Mouse (Mus musculus) cerebellum, postnatal 25 days (tissue): ENCODE measurements around the gene Atpaf2.
"Not testable (repeated sequence)": the region's sequence is repeated elsewhere in the genome, so short reads cannot be mapped to it uniquely, and the experiment has no call there.

Experiments used
- DNase-seq, 2 experiments: peaks; one replicate each; pipeline ENCODE4 v3.0.0; 2021; ENCODE audit warnings: mixed read lengths in 2 of 2

Atpaf2 gene

GRCm38 (mm10) chr11:60417717-60418472 is at the start of gene Atpaf2:
Atpaf2 (minus strand) TSS chr11:60418457.
- DNase-seq: no peak

- peak; percentile 63 to 74 for DNase-seq
These were observed 47.7 kb upstream of the Atpaf2 start for GRCm38 (mm10) chr11:60465943-60466380.

- DNase-seq: no peak
These were observed 39.7 kb upstream of the Atpaf2 start for GRCm38 (mm10) chr11:60457973-60458372.

- no peak for DNase-seq
These were observed 36.5 kb upstream of the Atpaf2 start for GRCm38 (mm10) chr11:60454745-60455087.

- DNase-seq: peak; percentile 91 to 92
These were observed 36.0 kb upstream of the Atpaf2 start, which contains the start of gene Drg2 for GRCm38 (mm10) chr11:60454080-60454744. Drg2 (plus strand) TSS chr11:60454591.

GRCm38 (mm10) chr11:60444007-60444406 is 25.8 kb upstream of the Atpaf2 start:
- DNase-seq: no peak

- no peak for DNase-seq
These were observed 24.6 kb upstream of the Atpaf2 start for GRCm38 (mm10) chr11:60442896-60443295.

GRCm38 (mm10) chr11:60440176-60440575 is 21.9 kb upstream of the Atpaf2 start:
- DNase-seq: no peak

- not testable (repeated sequence) for DNase-seq
These were observed 21.4 kb upstream of the Atpaf2 start for GRCm38 (mm10) chr11:60439621-60440020.

- no peak for DNase-seq
These were observed 18.4 kb upstream of the Atpaf2 start for GRCm38 (mm10) chr11:60436618-60437017.

- no peak for DNase-seq
These were observed 16.9 kb upstream of the Atpaf2 start for GRCm38 (mm10) chr11:60435133-60435532.

GRCm38 (mm10) chr11:60433501-60433900 is 15.2 kb upstream of the Atpaf2 start:
- no peak for DNase-seq

- DNase-seq: no peak
These were observed 9.4 kb upstream of the Atpaf2 start for GRCm38 (mm10) chr11:60427628-60428027.

- DNase-seq: no peak
These were observed 8.2 kb upstream of the Atpaf2 start for GRCm38 (mm10) chr11:60426417-60426816.

GRCm38 (mm10) chr11:60423006-60423405 is 4.7 kb upstream of the Atpaf2 start:
- DNase-seq: no peak

- peak in 1 of 2 experiments; percentile 16 for DNase-seq
These were observed 3.9 kb upstream of the Atpaf2 start for GRCm38 (mm10) chr11:60422046-60422668.

GRCm38 (mm10) chr11:60418473-60418803 is 181 bp upstream of the Atpaf2 start:
- peak in 1 of 2 experiments; percentile 17 for DNase-seq

GRCm38 (mm10) chr11:60416963-60417716 is 1.1 kb downstream of the Atpaf2 start, which contains the start of gene Gid4:
Gid4 (plus strand) TSS chr11:60417145.
- peak; percentile 99 for DNase-seq

GRCm38 (mm10) chr11:60416590-60416962 is 1.7 kb downstream of the Atpaf2 start:
- DNase-seq: no peak

- DNase-seq: no peak
These were observed 5.3 kb downstream of the Atpaf2 start for GRCm38 (mm10) chr11:60412921-60413320.

GRCm38 (mm10) chr11:60412173-60412572 is 6.1 kb downstream of the Atpaf2 start:
- DNase-seq: peak; percentile 53 to 80

- no peak for DNase-seq
These were observed 11.7 kb downstream of the Atpaf2 start for GRCm38 (mm10) chr11:60406606-60407005.

GRCm38 (mm10) chr11:60397172-60397571 is 21.1 kb downstream of the Atpaf2 start:
- DNase-seq: peak in 1 of 2 experiments; percentile 28
